Mouse (Mus musculus): Measurements from ENCODE around the gene Zbtb3.

The Zbtb3 gene

DNA sequence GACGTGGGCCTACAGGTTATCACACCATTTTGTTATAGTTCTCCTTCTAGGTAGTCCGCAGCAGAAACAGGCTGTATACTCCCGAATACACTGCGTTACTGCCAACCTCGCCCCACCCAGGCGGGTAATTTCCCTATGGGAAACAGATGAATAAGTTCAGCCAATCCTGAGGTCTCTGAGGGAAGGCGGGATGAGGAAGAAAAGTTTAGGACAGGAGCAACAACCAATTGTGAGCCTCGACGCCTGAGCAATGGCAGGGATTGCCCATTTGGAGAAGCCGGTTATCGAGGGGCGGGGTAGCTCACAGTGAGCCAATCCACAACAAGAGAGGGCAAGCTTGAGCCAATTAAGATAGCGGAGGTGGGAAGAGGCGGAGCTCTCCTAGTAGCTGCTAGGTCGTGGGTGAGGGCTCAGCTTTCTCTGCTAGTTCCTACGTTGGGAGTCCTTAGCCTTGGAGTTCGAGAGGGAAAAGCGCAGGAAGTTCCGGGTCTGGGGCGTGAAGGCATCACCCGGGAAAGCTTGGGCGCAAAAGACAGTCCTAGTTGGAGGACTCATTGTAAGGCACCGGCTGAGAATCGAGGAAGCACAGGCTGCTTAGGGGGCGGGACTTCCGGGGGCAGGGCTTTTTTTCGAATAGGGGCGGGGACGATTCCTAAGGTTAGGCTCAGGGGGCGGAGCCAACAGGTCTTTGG lies at the start of gene Zbtb3:
Zbtb3 (plus strand) TSS at position 426 of the 692 bp plus-strand sequence.
- peak; percentile 96 to 97 for DNase-seq (ENCODE audit: low spot score in 2 of 2)

DNA sequence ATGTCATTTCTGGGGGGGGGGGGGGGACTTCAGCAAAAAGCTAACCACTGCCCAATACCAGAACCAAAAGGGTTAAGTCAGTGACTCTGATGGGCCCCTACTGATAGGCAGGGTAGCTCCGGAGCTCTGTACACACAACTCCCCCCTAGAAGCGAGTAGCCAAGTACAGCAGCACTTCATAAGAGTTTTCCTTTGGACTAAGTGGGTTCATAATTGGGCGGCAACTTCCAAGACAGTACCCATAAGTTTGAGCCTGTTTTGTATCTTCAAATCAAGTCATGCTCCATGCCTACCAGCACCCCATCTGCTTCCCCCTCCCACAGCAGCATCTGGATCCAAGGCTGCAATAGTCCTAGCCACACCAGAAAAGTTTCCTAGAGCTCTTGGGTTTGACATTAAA lies 46.7 kb upstream of the Zbtb3 start:
- no peak for DNase-seq (ENCODE audit: low spot score in 2 of 2)

DNA sequence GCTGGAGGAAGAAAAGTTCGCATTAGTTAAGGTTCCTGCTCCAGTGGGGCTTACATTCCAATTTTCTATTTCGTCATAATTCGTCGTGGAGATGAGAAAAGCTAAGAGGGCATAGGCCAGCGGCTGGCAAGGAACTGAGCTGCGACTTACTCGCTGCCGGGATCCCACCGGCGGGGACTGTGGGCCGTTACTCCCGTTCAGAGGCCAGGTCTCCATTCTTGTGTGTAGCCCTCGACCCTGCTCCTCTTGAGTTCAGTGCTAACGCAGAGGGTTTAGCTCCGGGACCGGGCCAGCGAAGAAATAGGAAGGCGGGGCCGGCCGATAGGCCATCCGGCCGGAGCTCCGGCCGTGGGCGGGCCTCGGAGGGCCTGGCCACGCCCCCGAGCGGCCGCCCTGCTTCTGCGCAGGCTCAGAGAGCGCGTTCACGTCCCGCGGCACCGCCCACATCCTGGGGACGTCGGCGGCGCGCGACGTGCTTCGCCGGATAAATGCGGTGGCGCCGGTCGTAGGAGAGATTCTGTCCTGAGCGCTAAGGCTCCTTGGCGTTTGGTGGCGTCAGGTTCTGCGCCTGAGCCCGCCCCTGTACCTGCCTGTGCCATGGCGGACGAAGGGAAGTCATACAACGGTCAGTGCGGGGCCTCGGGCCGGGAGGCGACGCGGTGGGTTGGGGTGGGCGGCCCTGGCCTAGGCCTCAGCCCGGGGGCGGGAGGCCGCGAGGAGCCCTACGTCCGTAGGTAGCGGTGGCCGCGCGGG lies 45.5 kb upstream of the Zbtb3 start, which contains the start of gene Nxf1:
Nxf1 (plus strand) TSS at position 439 of the 753 bp plus-strand sequence.
- peak; percentile 89 to 94 for DNase-seq (ENCODE audit: low spot score in 2 of 2)

DNA sequence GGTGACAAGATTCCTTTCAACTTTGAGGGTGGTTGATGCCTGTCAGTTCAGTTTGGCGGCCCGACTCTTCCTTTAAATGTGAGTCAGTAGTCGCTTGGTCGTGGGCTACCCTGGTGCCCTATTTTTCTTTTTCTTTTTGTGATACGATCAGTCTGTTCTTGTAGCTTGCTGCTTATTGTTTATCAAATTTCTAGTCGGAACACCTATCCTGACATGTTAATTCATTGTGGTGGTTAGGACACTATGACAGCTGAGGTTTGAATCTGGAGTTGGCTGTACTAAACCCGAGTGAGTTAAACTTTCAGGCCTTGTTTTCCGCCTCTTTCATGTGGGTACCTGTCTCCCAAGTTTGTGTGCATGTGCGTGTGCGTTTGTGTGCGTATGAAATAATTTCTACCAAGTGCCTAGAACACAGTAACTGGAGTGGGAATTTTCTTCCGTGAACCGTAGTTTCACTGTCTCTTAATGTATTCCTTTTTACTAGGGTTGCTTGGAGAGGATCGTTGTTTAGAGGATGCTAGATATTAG lies 44.8 kb upstream of the Zbtb3 start:
- DNase-seq (ENCODE audit: low spot score in 2 of 2), result no peak

DNA sequence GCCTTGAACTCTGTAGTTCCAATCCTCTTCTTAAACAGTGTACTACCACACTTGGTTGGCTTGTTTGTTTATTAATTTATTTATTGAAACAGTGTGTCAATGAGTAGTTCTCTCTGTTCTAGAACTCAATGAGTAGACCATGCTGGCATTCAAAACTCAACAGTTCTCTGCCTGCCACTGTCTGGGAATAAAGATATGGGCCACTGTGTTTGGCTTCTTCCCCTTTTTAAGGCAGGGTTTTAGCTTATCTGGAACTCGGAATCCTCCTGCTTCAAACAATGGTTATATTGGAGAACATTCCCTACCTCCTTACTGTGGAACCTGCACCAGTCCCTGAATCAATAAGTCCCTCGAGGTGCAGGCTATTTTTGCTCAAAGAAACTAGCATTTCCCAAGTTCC lies 43.5 kb upstream of the Zbtb3 start:
- DNase-seq (ENCODE audit: low spot score in 2 of 2), result no peak

DNA sequence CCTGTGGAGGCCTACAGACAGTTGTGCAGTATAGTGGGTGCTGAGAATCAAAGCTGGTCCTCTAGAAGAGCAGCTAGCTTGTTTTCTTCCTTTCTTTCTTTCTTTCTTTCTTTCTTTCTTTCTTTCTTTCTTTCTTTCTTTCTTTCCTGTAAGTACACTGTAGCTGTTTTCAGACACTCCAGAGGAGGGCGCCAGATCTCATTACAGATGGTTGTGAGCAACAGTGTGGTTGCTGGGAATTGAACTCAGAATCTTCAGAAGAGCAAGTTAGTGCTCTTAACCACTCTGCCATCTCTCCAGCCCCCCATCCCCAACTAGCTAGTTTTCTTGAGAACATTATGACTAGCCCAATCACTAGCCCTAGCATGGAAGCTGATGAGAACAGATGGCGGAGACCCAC lies 41.6 kb upstream of the Zbtb3 start:
- no peak for DNase-seq (ENCODE audit: low spot score in 2 of 2)

DNA sequence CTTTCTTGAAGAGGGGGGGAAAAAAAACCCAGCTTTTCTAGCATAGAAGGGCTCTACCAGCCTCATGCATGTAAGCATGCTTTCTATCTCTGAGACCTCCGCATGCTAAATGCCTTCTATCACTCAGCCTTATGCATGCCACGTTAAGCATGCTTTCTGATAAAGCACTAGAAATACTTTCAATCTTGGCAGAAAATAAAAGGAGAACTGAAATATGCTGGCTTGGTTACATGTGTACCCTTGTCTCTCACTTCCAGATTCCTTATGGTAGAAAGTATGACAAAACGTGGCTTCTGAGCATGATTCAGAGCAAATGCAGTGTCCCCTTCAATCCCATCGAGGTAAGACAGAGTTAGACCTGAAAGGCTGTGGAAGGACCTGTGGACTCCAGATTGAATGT lies 39.1 kb upstream of the Zbtb3 start:
- no peak for DNase-seq (ENCODE audit: low spot score in 2 of 2)

DNA sequence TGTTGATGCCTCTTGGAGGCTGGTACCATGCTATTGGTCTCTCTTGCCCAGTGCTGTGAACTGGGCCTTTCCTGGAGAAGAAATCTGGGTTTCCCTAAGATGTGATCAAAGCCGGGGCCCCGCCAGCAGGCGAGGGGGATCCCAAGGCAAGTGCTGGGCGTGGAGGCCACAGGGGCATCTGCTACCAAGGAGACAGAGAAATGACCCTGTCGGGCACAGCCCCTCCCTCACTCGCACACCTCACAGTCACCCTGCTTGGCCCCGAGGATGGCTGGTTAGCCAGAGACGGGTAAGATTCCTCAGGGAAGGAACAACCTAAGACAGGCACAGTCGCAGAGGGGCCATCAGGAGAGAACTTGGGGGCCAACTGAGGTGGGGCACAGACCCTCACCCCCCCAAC lies 36.8 kb upstream of the Zbtb3 start:
- no peak for DNase-seq (ENCODE audit: low spot score in 2 of 2)

DNA sequence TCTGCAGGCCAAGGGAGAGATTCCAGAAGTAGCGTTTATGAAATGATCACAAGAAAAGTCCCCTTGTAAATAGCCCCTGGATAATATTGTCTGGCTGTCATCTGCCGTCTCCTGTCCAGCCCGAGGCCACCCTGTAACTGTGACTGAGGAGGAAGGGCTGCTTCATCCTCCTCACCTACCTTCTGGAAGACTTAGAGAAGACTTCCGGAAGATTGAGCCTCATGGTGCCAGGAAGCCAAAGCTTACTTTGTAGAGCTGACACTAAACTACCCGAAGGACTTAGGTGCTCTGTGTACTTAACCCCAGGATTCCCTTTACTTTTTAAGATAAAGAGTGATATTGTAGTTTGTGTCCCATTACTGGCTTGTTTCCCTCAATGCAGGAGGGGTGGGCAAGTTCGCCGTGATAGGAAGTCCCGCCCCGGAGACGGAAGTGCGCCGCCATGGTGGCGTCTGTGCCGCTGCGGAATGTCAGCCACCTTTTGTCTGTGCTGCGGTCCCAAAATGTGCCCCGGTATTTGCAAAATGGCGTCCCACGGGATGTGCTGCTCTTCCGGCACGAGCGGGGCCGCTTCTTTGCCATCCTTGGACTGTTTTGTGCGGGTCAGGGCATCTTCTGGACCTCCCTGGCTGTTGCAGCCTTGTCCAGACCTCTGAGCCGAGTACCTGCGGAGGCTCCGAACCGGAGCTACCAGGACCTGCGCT lies 31.6 kb upstream of the Zbtb3 start, which contains the start of gene Tmem223:
Tmem223 (plus strand) TSS at position 430 of the 704 bp plus-strand sequence.
- DNase-seq (ENCODE audit: low spot score in 2 of 2), result peak; percentile 80 to 85

DNA sequence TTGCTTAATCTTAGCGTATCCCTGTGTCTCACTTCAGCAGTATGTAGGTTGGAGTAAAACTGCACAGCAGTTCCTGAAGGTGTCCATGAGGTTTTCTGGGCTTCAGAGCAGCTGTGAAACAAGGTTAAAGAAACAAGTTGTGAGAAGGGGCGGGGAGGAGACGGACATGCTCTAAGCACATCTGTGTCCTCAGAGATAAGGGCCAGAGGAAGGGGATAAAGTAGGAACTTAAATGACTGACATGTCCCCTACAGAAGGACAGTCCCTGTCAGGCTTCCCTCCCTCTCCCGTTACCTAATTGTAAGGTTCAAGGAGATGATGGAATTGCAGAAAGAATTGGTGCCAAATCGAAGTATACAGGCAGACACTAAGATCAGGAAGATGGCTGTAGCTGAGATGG lies 29.4 kb upstream of the Zbtb3 start:
- DNase-seq (ENCODE audit: low spot score in 2 of 2), result no peak

DNA sequence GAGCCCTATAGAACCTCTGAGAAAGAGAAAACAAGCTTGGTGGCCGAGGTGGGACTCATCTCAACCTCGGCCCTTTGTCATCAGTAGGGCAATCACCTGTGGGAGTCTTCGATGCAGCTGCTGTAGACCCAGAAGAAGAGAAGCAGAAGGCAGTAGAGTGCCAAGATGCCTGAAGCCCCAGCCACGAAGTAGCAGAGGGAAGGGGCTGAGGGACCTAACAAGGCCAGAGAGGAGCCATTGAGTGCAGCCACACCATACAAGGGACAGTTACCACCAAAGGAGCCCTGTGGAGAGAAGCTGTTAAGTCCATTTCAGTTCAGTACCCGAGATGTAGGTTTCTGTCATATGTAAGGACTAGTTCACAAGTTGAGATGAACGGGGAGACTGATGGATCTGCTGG lies 28.9 kb upstream of the Zbtb3 start:
- DNase-seq (ENCODE audit: low spot score in 2 of 2), result no peak

DNA sequence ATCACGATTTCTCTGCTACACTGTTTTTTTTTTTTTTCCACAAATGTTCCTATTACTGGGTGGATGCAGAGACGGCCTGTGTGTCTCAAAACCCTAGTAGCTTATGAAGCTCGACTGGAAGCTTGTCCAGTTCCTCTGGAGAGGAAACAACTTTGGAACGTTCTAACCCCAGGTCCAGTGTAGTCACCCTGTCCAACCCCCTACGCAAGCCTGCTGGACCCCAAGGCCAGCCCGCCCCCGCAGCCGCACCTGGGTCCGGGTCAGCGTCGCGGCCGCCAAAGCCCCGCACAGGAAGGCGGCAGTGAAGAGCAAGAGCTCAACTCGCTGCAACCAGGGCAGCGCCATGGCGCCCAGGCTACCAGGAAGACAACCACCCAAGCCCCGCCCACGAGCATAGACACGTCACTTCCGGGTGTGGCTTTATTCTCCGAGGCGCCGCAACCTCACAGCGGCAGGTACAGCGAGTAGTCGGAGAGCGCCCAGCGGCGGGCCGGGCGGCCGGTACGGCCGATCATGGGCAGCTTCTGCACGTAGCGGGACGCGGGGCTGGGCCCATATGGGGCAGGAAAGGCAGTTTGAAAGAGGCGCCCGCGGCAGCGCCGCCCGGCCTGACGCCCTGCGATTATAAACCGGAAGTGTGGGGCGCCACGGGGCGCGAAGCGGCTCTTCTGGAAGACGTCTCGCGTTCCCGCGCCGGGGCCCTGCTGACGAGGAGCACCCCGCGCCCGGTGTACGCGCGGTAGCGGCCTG lies 28.1 kb upstream of the Zbtb3 start, which contains the start of gene Tmem179b:
Tmem179b (minus strand) TSS at position 382 of the 750 bp plus-strand sequence.
- DNase-seq (ENCODE audit: low spot score in 2 of 2), result peak; percentile 97 to 98

DNA sequence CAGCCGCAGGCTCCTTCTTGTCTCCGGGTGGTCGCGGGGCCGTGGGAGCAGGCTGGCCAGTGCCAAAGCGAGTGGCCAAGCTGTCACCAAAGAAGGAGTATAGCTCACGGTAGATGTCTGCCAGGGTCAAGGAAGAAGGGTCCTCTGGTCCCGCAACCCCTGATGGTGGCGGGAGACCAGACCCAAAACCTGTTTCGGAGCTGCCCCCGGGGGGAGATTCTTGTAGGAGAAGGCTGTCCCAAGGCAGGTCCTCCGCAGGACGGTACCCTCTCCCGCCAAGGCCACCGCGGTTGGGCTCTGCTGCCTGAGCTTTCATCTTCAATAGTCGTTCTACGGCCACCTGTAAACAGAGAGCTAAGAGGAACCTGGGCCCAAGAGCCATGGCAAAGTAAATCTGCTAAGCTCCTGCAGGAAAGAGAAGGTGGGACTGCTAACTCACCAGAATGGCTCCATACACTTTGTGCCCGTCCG lies 27.4 kb upstream of the Zbtb3 start:
- DNase-seq (ENCODE audit: low spot score in 2 of 2), result no peak

DNA sequence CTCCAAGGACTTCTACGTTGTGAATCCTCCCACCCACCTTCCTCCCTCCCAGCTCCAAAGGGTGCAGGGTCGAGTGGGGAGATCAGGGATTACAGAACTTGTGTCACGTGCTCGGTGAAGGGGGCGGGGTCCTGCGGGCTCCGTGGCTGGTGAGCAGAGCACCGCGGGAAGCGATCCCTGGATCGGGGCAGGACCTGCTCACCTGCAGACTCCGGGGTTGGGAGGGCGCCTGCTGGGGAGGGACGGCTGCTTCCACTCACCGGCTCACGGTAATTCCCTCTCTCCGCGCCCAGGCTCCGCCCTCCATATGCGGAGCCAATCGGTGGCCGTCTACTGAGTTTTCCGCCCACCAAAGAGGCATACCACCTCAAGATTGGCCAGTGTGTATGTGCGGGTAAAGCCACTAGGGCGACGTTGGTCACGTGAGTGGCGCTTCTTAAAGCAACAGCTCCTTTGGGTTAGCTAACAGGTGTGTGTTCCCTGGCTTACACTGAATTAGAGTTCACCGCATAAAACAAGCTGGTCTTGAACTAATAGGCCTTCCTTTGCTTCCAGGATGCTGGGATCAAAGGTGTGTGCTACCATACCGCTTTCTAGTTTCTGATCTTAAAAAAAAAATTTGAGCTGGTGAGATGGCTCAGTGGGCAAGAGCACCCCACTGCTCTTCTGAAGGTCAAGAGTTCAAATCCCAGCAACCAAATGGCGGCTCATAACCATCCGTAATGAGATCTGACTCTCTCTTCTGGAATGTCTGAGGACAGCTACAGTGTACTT lies 16.2 kb upstream of the Zbtb3 start, which contains the start of gene Taf6l:
Taf6l (minus strand) TSS at position 410 of the 774 bp plus-strand sequence.
- DNase-seq (ENCODE audit: low spot score in 2 of 2), result peak; percentile 88 to 95

DNA sequence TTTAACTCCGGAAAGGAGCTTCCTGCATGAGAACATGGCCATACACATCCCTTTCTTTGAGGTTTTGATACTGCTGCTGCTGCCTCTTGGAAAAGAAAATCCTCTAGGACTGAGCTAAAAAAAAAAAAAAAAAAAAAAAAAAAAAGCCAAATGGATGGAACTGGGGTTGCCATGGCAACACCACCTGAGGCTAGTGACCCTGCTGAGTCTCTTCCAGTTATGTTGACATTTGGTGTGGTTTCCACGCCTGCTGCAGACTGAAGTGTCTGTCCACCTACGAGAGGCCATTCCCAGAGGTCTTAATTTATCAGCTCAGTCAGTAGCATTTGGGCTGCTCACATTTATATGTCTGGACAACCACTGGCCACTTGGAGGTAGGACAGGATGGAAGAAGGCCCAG lies 13.8 kb upstream of the Zbtb3 start:
- no peak for DNase-seq (ENCODE audit: low spot score in 2 of 2)

DNA sequence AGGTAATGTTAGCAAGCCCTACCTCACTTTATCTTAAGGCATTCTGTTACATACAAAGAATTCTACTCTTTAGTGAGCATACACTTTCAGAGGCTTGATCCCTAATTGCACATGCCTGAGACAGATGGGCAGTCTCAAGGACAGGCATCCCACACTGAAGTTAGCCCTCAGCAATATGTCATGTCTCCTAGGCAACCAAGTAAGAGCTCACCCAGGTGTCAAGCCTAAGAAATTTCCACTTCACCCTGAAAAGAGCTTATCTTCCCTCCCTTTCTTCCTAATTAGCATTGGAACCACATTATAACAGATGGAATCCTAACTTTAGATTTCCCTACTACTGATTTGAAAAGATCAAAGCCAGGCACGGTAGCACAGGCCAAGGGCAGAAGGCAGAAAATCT lies 13.2 kb upstream of the Zbtb3 start:
- DNase-seq (ENCODE audit: low spot score in 2 of 2), result no peak

DNA sequence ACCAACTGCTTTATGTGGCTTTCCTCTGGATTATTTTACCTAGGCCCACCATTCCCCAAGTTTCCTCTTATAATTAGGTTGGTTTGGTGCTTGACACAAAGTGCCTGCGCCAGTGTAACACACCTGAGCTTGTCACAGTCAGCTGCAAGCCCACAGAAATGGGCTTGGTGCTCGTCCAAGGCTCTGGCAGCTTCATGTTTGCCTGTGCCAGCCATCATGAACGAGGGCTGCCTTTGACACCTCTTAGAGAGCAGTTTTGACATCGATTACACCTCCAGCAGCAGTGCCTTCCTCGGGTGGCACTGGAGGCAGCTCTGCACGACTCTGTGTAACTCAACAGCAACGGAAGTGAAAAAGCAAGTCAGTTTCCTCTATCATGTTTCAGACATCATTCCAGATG lies 12.2 kb upstream of the Zbtb3 start:
- DNase-seq (ENCODE audit: low spot score in 2 of 2), result no peak

DNA sequence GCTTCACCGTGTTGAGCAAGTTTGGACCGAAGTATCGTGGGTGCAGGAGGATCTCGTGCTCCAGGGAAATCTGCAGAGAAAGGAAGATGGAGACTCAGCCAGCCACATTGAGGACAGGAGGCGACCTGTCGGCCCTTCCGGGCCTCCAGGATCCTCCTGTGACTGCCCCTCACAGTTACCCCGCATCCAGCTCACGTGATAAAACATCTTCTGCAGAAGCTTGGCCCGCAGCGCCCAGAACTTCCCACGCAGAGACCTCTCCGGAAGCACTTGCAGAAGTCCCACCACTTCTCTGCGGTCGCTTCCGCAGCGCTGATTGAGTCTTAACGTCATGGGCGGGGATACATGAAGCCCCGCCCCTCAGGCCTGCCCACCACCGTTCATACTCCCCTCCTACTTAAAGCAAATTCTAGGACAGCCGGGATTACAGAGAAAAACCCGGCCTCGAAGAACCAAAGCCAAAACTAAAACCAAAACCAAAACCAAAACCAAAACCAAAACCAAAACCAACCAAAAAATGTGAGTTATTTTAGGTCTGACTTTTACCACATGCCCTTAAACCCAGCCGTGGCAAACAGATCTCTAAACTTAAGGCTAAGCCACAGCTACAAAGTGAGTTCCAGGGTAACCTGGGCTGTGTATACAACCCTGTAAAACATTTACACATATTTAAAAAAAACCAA lies 4.0 kb upstream of the Zbtb3 start, which contains the start of gene Polr2g:
Polr2g (minus strand) TSS at position 314 of the 683 bp plus-strand sequence.
- peak; percentile 87 to 90 for DNase-seq (ENCODE audit: low spot score in 2 of 2)

DNA sequence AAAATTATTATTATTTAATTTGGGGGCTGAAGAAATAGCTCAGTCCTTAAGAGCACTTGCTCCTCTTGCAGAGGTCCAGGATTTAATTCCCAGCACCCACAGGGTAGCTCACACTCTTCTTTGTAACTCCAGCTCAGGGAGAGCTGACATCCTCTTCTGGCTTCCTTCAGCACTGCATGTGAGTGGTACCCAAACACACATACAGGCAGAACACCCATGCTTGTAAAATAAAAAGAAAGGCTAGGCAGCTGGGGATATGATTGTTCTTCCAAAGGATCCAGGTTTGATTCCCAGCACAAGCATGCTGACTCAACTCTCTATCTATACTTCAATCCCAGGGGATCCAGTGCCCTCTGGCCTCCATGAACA lies 3.4 kb upstream of the Zbtb3 start:
- no peak for DNase-seq (ENCODE audit: low spot score in 2 of 2)
